In the genomic region with DNA sequence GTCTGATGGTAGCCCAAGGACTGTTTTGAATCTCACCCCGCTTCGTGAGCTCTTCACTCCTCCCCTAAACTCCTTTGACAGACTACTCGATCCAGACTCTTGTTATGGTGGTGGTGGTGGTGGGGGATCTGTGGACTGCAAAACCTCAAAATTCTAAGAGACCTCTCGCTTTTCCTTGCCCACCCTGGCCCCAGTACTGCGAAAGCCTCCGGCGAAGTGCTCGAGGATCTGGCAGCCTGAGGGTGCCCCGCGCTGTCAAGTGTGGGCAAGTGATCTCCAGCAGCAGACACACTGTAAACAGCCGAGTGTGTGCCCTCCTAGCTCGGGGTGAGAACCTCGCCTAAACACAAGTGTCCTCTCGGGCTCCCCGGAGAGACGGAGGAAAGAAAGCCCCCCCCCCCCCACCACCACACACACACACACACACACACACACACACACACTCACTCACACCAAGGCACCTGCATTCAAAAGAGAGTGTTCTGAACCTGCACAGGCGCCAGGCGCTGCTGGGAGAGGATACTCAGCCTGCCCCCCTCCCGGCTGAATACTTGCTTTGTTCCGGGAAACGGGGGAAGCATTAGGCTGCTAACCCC, we compare ENCODE assay signal across 7 mouse cellular contexts. TPM values are rescaled to one million over a fixed set of nuclear protein-coding genes. Genes with fewer than 3 reads are reported as not detected.
DNase-seq lines count a peak whose midpoint lies in the region; ATAC-seq and TF ChIP-seq lines count a peak whose summit lies in the region.

No protein-coding gene starts in this region.

- peaks cover 33% of the 10 kb centered on the region for H3K4me1 ChIP-seq in testis, adult 2 months (ENCODE audit: control insufficient read depth, insufficient read depth, low read length)
- H3K4me1 ChIP-seq in heart, embryonic 15.5 days (replicated peaks) = peaks cover 43% of the 10 kb centered on the region
- H3K4me1 ChIP-seq in lung, postnatal 0 days (ENCODE audit: insufficient read depth, low read depth, low read length) = no peaks in the 10 kb centered on the region

- H3K4me3 ChIP-seq in testis, adult 2 months (ENCODE audit: control insufficient read depth, low read depth, low read length) = peak overlapping the region; percentile 47
- H3K4me3 ChIP-seq in heart, embryonic 15.5 days = peak overlapping the region; percentile 48
- 0 out of 2 replicates have a peak overlapping the region, but pooled peaks have one; percentile 19 for H3K4me3 ChIP-seq in lung, postnatal 0 days (ENCODE audit: low read depth, low read length)

- no peaks in the 10 kb centered on the region for H3K27me3 ChIP-seq in testis, adult 2 months (ENCODE audit: control insufficient read depth, insufficient read depth, low read length)
- H3K27me3 ChIP-seq in heart, embryonic 15.5 days = peaks cover 86% of the 10 kb centered on the region
- no peaks in the 10 kb centered on the region; the same call in 1 of the 2 replicates for H3K27me3 ChIP-seq in lung, postnatal 0 days (replicated peaks; ENCODE audit: insufficient read depth, low read length)

- no peaks in the 10 kb centered on the region for H3K9me3 ChIP-seq in heart, embryonic 15.5 days (replicated peaks)
- H3K9me3 ChIP-seq in lung, postnatal 0 days (ENCODE audit: low read length) = no peaks in the 10 kb centered on the region

- no peak for ATAC-seq in heart, embryonic 15.5 days (replicated peaks; ENCODE audit: insufficient number of reproducible peaks, insufficient read depth, low FRiP score, low read depth)
- peak; percentile 13; the same call in 1 of the 2 replicates for ATAC-seq in lung, postnatal 0 days

- H3K4me2 ChIP-seq in heart, embryonic 15.5 days = peak overlapping the region; percentile 77
- peak overlapping the region; percentile 72 for H3K4me2 ChIP-seq in lung, postnatal 0 days (replicated peaks; ENCODE audit: low read depth, low read length)

- H3K9ac ChIP-seq in heart, embryonic 15.5 days = peak overlapping the region; percentile 40; the same call in 1 of the 2 replicates
- H3K9ac ChIP-seq in lung, postnatal 0 days (replicated peaks; ENCODE audit: low read depth) = no peak overlapping the region

- H3K27ac ChIP-seq in testis, adult 2 months (ENCODE audit: control insufficient read depth, insufficient read depth, low read depth, low read length) = peak overlapping the region; percentile 17; the same call in 1 of the 2 replicates
- peak overlapping the region; percentile 90 for H3K27ac ChIP-seq in heart, embryonic 15.5 days
- H3K27ac ChIP-seq in lung, postnatal 0 days (ENCODE audit: low read length) = peak overlapping the region; percentile 82

- no peak for TF ChIP-seq EP300 in lung, postnatal 0 days (IDR thresholded peaks at IDR 0.05)

- TF ChIP-seq CTCF in testis, adult 2 months (IDR thresholded peaks at IDR 0.05; ENCODE audit: control insufficient read depth, insufficient read depth, insufficient replicate concordance, low read depth, low read length) = no peak
- no peak for TF ChIP-seq CTCF in lung, postnatal 0 days (IDR thresholded peaks at IDR 0.05)

- TF ChIP-seq POLR2A in testis, adult 2 months (IDR thresholded peaks at IDR 0.05; ENCODE audit: control insufficient read depth, low read depth, low read length) = no peak

- H3K36me3 ChIP-seq in testis, adult 2 months (ENCODE audit: control insufficient read depth, insufficient read depth, low read length) = no peaks in the 10 kb centered on the region
- H3K36me3 ChIP-seq in heart, embryonic 15.5 days = no peaks in the 10 kb centered on the region
- H3K36me3 ChIP-seq in lung, postnatal 0 days (ENCODE audit: insufficient read depth, low read length) = no peaks in the 10 kb centered on the region

- no peak for DNase-seq in testis, postnatal 14 days (ENCODE audit: low spot score)
- peak; percentile 34 for DNase-seq in lung, postnatal 0 days (ENCODE audit: low spot score)
- DNase-seq in c-Kit-positive CD71-positive TER-119-positive erythroid progenitor cells, embryonic 14.5 days (ENCODE audit: low spot score) = no peak
- no peak for DNase-seq in cerebellum, adult 9-10 months
- no peak for DNase-seq in gastrocnemius, postnatal 25 days

- 9% methylated on average over 16 of the region's 21 CpGs for WGBS in heart, embryonic 15.5 days
- WGBS in lung, postnatal 0 days = 8% methylated on average over 15 of the region's 21 CpGs

RNA-seq across cellular contexts. Expression of gene Bcor, which starts 26.2 kb away (rescaled TPM):
- 0.65 and 0.72 TPM in 2 replicates for polyA plus RNA-seq in testis, adult 2 months (2012; rRNA removed)
- polyA plus RNA-seq in heart, embryonic 15.5 days (2015; fragmentation: Nextera tagmentation; extraction: Ambion mirVana) = 11.7 and 14.9 TPM in 2 replicates
- 8.2 and 12.0 TPM in 2 replicates for polyA plus RNA-seq in lung, postnatal 0 days (2015; fragmentation: Nextera tagmentation; extraction: Ambion mirVana)
- 10 to 100 TPM; 10.1 to 13.7 TPM for total RNA-seq in gastrocnemius, postnatal 25 days (2021)

Comparison
In these comparisons a context has a peak if more than half of its experiments do, and no peak if none do; other contexts are left out.
1. H3K27ac ChIP-seq: peak in every context shown above with its lines; median percentile 90 in heart, embryonic 15.5 days; 82 in lung, postnatal 0 days; 17 in testis, adult 2 months.